Mouse (Mus musculus) G1E (cell line): Measurements from ENCODE around the gene Pik3r4. TPM values are rescaled to one million over a fixed set of nuclear protein-coding genes. Genes with fewer than 3 reads are reported as not detected.
"Not testable (repeated sequence)": the region's sequence is repeated elsewhere in the genome, so short reads cannot be mapped to it uniquely, and the experiment has no call there.

ENCODE experiments used
- ATAC-seq: 2 replicates; pipeline ENCODE4 v1.8.0; 2016; ENCODE audit warnings: mild to moderate bottlenecking; ENCODE audit not compliant: insufficient number of reproducible peaks, poor library complexity, low FRiP score, severe bottlenecking; ENCODE audit errors: extremely low read depth
- DNase-seq: peaks from one replicate; pipeline ENCODE4 v3.0.0; 2012; ENCODE audit warnings: low spot score
- H3K27me3 ChIP-seq: 2 replicates; pipeline ENCODE4 v1.6.1; 2012; ENCODE audit warnings: mild to moderate bottlenecking, low read length, inconsistent platforms; ENCODE audit not compliant: insufficient read depth
- H3K36me3 ChIP-seq: replicated peaks from 2 replicates; pipeline ENCODE3; 2012; ENCODE audit warnings: mild to moderate bottlenecking, inconsistent platforms
- H3K4me1 ChIP-seq: 2 replicates; pipeline ENCODE4 v1.6.1; 2012; ENCODE audit warnings: low read depth, low read length, inconsistent platforms, mixed read lengths; ENCODE audit not compliant: insufficient read depth
- H3K4me3 ChIP-seq: 2 replicates; pipeline ENCODE4 v1.5.1; 2012; ENCODE audit warnings: low read depth, mild to moderate bottlenecking, inconsistent platforms, low read length, moderate library complexity, mixed read lengths
- H3K9me3 ChIP-seq: replicated peaks from 2 replicates; pipeline ENCODE4 v1.6.1; 2012; ENCODE audit warnings: inconsistent platforms
- CTCF ChIP-seq: IDR thresholded peaks from 2 replicates; pipeline ENCODE4 v1.5.1; 2012; ENCODE audit warnings: low read depth, low read length, inconsistent platforms, mixed read lengths
- GATA1 ChIP-seq: IDR thresholded peaks from 2 replicates; pipeline ENCODE4 v1.6.1; 2012; ENCODE audit warnings: borderline replicate concordance, low read length, inconsistent platforms, mixed read lengths
- GATA2 ChIP-seq: IDR thresholded peaks from 2 replicates; pipeline ENCODE4 v1.6.1; 2012; ENCODE audit warnings: low read depth, low read length, inconsistent platforms, borderline replicate concordance
- POLR2AphosphoS5 ChIP-seq: IDR thresholded peaks from 2 replicates; pipeline ENCODE4 v1.6.1; 2012; ENCODE audit warnings: low read depth, low read length, inconsistent platforms; ENCODE audit not compliant: insufficient replicate concordance
- TAL1 ChIP-seq: conservative IDR thresholded peaks from 2 replicates; pipeline ENCODE4 v1.6.1; 2012; ENCODE audit warnings: low read depth, low read length, inconsistent platforms, mixed read lengths
- polyA plus RNA-seq: library from polyadenylated mRNA; stranded (reverse); fragments of >175 nt; gene quantifications from 2 replicates; pipeline ENCODE4 v1.2.3, GENCODE M21; 2012
- total RNA-seq, 2 experiments: library from RNA; stranded (forward) in 1 of 2; stranded (reverse) in 1 of 2; fragments of 200-1000 nt in 1 of 2; fragments of >200 nt in 1 of 2; fragmentation: Nextera tagmentation in 1 of 2; gene quantifications; 2 replicates each; pipeline ENCODE4 v1.2.3; 2014 to 2017

Gene Pik3r4
- total and polyA plus RNA-seq, 3 experiments, result 6.9 to 33.7 (median 33.4) TPM

GRCm38 (mm10) chr9:105633961-105634360, 8.8 kb upstream of the Pik3r4 start:
- no peaks in the 10 kb centered on the region for H3K4me1 ChIP-seq
- peaks cover 4% of the 10 kb centered on the region; the same call in 1 of the 2 replicates for H3K27me3 ChIP-seq
- no peaks in the 10 kb centered on the region for H3K9me3 ChIP-seq
- no peak for DNase-seq
- H3K4me3 ChIP-seq, result no peak overlapping the region
- no peak for TF ChIP-seq CTCF
- TF ChIP-seq POLR2AphosphoS5, result no peak
- no peak for TF ChIP-seq GATA2
- no peak for TF ChIP-seq GATA1
- TF ChIP-seq TAL1, result no peak
- no peaks in the 10 kb centered on the region for H3K36me3 ChIP-seq
- ATAC-seq, result no peak

GRCm38 (mm10) chr9:105641377-105641776, 1.4 kb upstream of the Pik3r4 start:
- Histone ChIP-seq H3K36me3 (peaks cover 23% of the 10 kb centered on the region), H3K4me1 (peaks cover 32% of the 10 kb centered on the region)
- not testable (repeated sequence) for DNase-seq, H3K4me3 ChIP-seq, ATAC-seq, H3K9me3 ChIP-seq, H3K27me3 ChIP-seq

- H3K27me3 ChIP-seq, result no peaks in the 10 kb centered on the region
- no peaks in the 10 kb centered on the region; the same call in 1 of the 2 replicates for H3K4me1 ChIP-seq
- H3K4me3 ChIP-seq, result no peak overlapping the region
- DNase-seq (no peak), ATAC-seq (no peak)
- TF ChIP-seq GATA1 (no peak), CTCF (no peak), TAL1 (no peak), GATA2 (no peak), POLR2AphosphoS5 (no peak)
- peaks cover 86% of the 10 kb centered on the region for H3K36me3 ChIP-seq
- H3K9me3 ChIP-seq, result no peaks in the 10 kb centered on the region
These were observed 13.4 kb downstream of the Pik3r4 start for GRCm38 (mm10) chr9:105656189-105656588.

GRCm38 (mm10) chr9:105658216-105658615, 15.4 kb downstream of the Pik3r4 start:
- Histone ChIP-seq H3K36me3 (peaks cover 85% of the 10 kb centered on the region), H3K4me3 (no peak overlapping the region), H3K4me1 (no peaks in the 10 kb centered on the region), H3K27me3 (no peaks in the 10 kb centered on the region), H3K9me3 (no peaks in the 10 kb centered on the region)
- DNase-seq (no peak), ATAC-seq (no peak)
- TF ChIP-seq CTCF (no peak), GATA1 (no peak), GATA2 (no peak), TAL1 (no peak), POLR2AphosphoS5 (no peak)

GRCm38 (mm10) chr9:105659877-105660276, 17.1 kb downstream of the Pik3r4 start:
- peaks cover 86% of the 10 kb centered on the region for H3K36me3 ChIP-seq
- TF ChIP-seq POLR2AphosphoS5 (no peak), TAL1 (no peak), GATA2 (no peak), CTCF (no peak), GATA1 (no peak)
- H3K4me1 ChIP-seq, result no peaks in the 10 kb centered on the region
- no peaks in the 10 kb centered on the region for H3K27me3 ChIP-seq
- no peak for ATAC-seq
- no peak for DNase-seq
- no peak overlapping the region for H3K4me3 ChIP-seq
- H3K9me3 ChIP-seq, result no peaks in the 10 kb centered on the region

- no peaks in the 10 kb centered on the region for H3K9me3 ChIP-seq
- H3K36me3 ChIP-seq, result peaks cover 90% of the 10 kb centered on the region
- DNase-seq (no peak), ATAC-seq (no peak)
- H3K4me1 ChIP-seq, result no peaks in the 10 kb centered on the region
- no peak overlapping the region for H3K4me3 ChIP-seq
- no peak for TF ChIP-seq CTCF
- no peak for TF ChIP-seq TAL1
- H3K27me3 ChIP-seq, result no peaks in the 10 kb centered on the region
These were observed 22.5 kb downstream of the Pik3r4 start for GRCm38 (mm10) chr9:105665269-105665668.

- no peak for ATAC-seq
- no peak for DNase-seq
These were observed 28.1 kb downstream of the Pik3r4 start for GRCm38 (mm10) chr9:105670916-105671315.

More at GRCm38 (mm10) chr9:105670916-105671315, 28.1 kb downstream of the Pik3r4 start:
- H3K4me3 ChIP-seq, result no peak overlapping the region
- peaks cover 3% of the 10 kb centered on the region; the same call in 1 of the 2 replicates for H3K4me1 ChIP-seq
- no peaks in the 10 kb centered on the region for H3K27me3 ChIP-seq
- TF ChIP-seq CTCF (no peak), POLR2AphosphoS5 (no peak), GATA1 (no peak), GATA2 (no peak), TAL1 (no peak)
- H3K36me3 ChIP-seq, result peaks cover 83% of the 10 kb centered on the region
- H3K9me3 ChIP-seq, result no peaks in the 10 kb centered on the region
